Mouse (Mus musculus) cortical plate, adult 2 months (tissue): ENCODE results near the gene Grm1. TPM values are rescaled to one million over a fixed set of nuclear protein-coding genes. Genes with fewer than 3 reads are reported as not detected.

Source experiments
- H3K27ac ChIP-seq: fragments of 200-500 bp; 2 replicates; pipeline ENCODE4 v1.5.1; 2012; ENCODE audit warnings: low read length, control low read depth, inconsistent platforms; ENCODE audit not compliant: insufficient read depth
- H3K4me1 ChIP-seq: fragments of 200-500 bp; 2 replicates; pipeline ENCODE4 v1.6.1; 2011; ENCODE audit warnings: low read length; ENCODE audit not compliant: control insufficient read depth, insufficient read depth
- H3K4me3 ChIP-seq: fragments of 200-500 bp; 2 replicates; pipeline ENCODE4 v1.5.1; 2011; ENCODE audit warnings: mild to moderate bottlenecking, low read length, control low read depth; ENCODE audit not compliant: insufficient read depth
- CTCF ChIP-seq: fragments of 200-500 bp; IDR thresholded peaks from 2 replicates; pipeline ENCODE4 v1.5.1; 2011; ENCODE audit warnings: mild to moderate bottlenecking, control low read depth, low read length; ENCODE audit not compliant: insufficient read depth; ENCODE audit errors: extremely low read depth
- POLR2A ChIP-seq: fragments of 200-500 bp; IDR thresholded peaks from 2 replicates; pipeline ENCODE4 v1.6.1; 2011; ENCODE audit warnings: mild to moderate bottlenecking, low read length, control low read depth; ENCODE audit not compliant: insufficient read depth; ENCODE audit errors: extremely low read depth
- polyA plus RNA-seq: library from polyadenylated mRNA; depleted of rRNA; stranded (reverse); fragments of >200 nt; gene quantifications from 2 replicates; pipeline ENCODE4 v1.2.3, GENCODE M21; 2012

The Grm1 gene
- polyA plus RNA-seq, 1 experiment: 14.4 TPM

DNA sequence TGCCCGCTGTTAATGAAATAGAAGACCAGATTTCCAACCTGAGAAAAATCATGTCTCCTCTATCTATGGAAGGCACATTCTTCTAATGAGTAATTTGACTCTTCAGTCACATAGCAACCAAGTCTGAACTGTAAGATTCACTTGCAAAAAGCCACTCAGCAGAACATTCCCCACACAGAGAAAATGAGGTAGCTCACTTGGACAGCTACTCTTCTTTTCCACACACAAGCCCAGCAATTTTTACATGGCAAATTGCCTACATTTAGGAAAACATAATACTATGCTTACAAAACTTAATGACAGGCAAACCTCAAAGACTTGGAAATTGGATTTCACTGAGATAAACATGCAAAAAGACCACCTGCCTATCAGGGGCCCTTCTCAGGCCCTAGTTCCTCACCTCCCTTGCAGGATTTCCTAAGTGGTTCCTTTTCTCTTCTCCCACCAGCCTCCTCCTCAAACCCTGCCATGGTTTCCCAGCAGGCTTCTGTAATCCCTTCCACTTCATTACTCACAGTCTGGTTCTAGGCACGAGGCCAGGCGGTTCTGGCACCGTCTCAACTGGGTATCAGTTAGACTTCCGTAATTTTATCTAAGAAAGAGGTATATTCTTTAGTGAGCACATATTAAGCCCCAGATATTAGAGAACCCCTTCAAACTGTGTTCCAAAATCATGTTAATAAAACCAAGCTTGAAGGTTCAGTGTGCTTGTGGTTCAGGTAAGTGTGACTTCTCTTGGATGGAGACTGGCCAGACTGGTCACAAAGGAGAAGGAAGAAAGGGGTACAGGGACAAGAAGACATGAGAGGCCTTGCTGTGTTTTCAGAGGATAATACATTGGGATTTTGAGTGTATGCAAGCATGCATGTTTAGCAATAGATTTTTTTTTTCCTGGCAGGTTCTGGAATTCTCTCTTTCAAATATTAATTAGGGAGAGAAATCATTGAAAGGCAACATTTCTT lies 269.1 kb downstream of the Grm1 start:
- TF ChIP-seq POLR2A (no peak), CTCF (no peak)
- Histone ChIP-seq H3K27ac (0 out of 2 replicates have a peak overlapping the region, but pooled peaks have one; percentile 13), H3K4me1 (peaks cover 1% of the 10 kb centered on the region; the same call in 1 of the 2 replicates), H3K4me3 (no peak overlapping the region)

DNA sequence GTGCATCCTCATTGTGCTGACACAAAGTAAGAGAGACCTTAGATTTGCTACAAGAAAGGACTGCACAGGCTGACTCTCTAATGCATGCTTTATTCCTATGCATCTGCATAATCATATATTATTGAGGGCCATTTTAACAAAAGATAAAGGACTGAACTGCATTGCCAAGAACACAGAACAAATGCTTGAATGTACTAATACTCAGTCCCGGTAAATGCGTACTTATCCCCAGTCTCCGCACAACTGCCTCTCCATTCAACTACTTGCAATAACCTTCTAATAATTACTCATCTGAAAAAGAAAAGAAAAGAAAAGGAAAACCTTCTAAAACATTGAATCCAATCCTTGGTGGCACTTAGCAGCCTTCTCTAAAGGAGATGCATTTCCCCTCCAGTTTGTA lies 272.4 kb downstream of the Grm1 start:
- H3K4me1 ChIP-seq: peaks cover 1% of the 10 kb centered on the region; the same call in 1 of the 2 replicates
- H3K4me3 ChIP-seq: no peak overlapping the region
- H3K27ac ChIP-seq: no peak overlapping the region
- TF ChIP-seq POLR2A (no peak), CTCF (no peak)

DNA sequence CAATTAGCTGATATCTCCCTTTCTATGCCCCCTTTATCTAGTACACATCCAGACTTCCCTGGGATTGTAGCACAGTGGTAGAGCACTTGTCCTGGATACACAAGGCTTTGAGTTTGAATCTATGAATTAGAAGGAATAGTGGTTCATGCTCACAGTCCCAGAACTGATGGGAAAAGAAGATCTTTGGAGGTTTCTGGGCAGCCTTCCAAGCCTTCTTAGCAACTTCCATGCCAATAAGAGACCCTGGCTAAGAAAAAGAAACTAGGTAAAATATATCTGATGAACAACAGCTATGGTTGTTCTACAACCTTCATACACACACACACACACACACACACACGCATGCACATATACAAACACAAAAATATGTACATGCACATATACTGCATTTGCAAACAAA lies 286.8 kb downstream of the Grm1 start:
- no peak for TF ChIP-seq CTCF
- no peak for TF ChIP-seq POLR2A
- no peak overlapping the region for H3K4me3 ChIP-seq
- H3K4me1 ChIP-seq: no peaks in the 10 kb centered on the region
- no peak overlapping the region for H3K27ac ChIP-seq

DNA sequence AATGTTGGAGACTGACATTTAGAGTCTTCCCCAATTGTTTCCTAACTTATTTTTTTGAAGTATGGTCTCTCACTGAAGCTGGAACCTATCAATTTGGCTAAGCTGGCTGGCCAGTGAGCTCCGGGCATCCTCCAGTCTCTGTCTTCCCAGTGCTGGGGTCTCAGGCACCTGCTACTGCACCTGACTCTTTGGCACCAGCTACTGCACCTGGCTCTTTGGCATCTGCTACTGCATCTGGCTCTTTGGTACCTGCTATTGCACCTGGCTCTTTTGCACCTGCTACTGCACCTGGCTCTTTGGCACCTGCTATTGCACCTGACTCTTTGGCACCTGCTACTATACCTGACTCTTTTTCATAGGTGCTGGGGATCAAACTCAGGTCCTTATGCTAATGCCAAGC lies 291.7 kb downstream of the Grm1 start:
- Histone ChIP-seq H3K27ac (no peak overlapping the region), H3K4me1 (no peaks in the 10 kb centered on the region)

DNA sequence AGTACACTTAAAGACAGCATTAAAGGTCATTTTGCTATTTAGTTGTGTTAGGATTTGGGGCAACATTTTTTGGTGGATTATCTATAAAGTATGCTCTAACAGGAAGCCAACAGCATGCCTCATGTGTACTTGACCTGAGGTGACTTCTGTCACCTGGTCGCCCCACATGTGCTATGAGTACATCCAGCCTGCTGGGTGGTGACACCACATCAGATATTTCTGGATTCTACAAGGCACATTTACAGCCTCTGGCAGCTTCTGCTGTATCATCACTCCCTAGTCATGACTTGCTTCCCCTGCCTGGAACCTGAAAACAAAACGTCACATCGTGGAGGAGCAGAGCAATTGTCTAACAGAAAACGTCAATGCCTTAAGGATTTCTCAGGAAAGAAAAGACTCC lies 292.2 kb downstream of the Grm1 start:
- TF ChIP-seq POLR2A: no peak
- TF ChIP-seq CTCF: no peak
- Histone ChIP-seq H3K27ac (no peak overlapping the region), H3K4me3 (no peak overlapping the region), H3K4me1 (no peaks in the 10 kb centered on the region)

More for the DNA sequence above, 291.7 kb downstream of the Grm1 start:
- TF ChIP-seq CTCF: no peak
- TF ChIP-seq POLR2A: no peak
- H3K4me3 ChIP-seq: no peak overlapping the region

DNA sequence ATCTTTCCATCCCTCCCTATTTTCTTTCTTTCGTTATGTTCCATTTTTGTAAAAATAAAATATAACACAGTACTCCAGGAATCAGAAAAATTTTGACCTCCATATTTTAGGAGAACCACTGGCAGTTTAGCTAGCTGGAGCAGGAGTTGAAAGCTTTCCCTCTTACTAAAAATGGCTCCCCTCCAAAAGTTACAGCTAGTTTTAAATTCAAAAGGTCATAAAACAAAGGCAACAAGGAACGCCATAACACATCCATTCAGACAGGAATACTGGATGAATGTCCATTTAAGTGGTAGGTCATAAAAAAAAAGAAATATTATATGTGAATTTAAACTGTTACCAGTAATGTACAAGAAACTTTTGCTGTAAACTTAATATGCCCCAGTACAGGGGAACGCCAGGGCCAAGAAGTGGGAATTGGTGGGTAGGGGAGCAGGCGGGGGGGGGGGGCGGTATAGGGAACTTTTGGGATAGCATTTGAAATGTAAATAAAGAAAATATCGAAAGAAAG lies 294.2 kb downstream of the Grm1 start:
- TF ChIP-seq POLR2A (no peak), CTCF (no peak)
- no peak overlapping the region for H3K4me3 ChIP-seq
- H3K4me1 ChIP-seq: no peaks in the 10 kb centered on the region
- H3K27ac ChIP-seq: no peak overlapping the region

DNA sequence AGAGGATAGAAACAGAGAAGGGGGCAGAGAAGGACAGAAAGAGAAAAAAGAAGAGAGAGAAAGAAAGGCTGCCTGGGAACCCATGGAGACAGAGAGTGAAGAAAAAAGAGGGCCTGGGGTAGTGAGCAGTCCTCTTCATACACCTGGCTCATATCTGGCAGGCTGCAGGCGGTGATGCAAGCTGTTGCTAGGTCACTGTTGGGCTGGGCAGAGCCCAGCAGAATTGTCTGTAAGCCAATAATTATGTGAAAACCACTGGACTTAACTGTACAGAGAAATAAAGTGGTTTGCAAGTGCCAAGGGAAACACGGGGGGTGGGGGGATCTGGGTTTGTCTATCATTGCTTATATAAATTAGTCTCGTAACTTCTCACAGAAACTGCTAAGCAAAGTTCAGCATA lies 297.0 kb downstream of the Grm1 start:
- H3K27ac ChIP-seq: no peak overlapping the region
- H3K4me1 ChIP-seq: no peaks in the 10 kb centered on the region
- no peak overlapping the region for H3K4me3 ChIP-seq
- TF ChIP-seq POLR2A (no peak), CTCF (no peak)

DNA sequence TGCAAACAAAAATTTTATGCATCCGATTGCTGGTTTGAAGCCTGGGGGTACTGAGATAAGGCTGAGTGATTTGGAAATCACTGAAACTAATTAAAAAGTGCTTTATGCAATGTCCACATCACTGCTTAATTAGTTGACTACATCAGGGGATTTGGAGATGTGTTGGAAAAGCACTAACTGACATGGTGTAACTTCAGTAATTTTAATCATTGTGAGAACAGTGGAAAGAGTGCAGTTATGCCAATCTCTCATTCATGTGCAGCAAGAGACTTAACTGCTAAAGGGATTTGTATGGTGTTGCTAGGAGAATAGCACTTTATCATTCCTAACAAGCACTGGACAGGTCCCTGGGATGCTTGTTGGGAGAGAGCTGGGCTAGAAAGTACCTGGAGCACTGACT lies 307.3 kb downstream of the Grm1 start:
- no peak for TF ChIP-seq CTCF
- no peak for TF ChIP-seq POLR2A
- Histone ChIP-seq H3K4me1 (no peaks in the 10 kb centered on the region), H3K27ac (no peak overlapping the region), H3K4me3 (no peak overlapping the region)

DNA sequence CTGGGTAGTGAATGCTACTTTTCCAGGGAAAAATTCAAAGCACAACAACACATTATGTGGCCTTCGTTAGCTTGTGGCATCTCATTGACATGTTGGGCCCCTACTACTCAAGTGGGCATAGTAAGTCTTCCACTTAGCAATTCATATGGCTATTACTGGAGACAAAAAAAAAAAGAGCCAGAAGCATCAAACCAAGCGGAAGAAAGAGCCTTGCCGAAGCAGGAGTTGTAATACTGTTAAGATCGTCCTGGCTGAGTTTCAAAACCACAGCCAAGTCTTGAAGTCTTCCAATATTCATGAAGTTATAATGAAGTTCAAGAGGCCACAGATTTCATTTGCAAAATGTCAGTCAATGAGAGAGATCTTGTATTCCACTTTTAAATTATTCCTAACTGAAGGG lies 319.1 kb downstream of the Grm1 start:
- no peak overlapping the region for H3K4me3 ChIP-seq
- TF ChIP-seq POLR2A: no peak
- no peak for TF ChIP-seq CTCF

DNA sequence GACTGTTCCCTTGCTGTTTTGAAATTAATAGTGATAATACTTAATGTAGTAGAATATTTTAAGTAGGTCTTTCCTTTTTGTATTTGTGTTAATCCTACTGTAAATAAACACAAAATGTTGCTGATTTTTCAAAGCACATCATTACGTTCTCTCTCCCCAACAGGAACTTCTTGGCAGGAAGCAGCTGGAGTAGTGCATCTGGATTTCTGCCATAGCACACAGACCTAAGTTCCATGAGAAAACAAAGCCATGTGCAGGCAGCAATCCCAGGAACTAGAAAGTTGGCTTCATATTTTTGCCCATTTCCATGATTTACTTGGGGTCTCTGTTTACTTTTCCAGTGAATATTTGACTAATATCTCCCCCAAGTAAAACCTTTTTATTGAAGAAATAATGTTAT lies 320.9 kb downstream of the Grm1 start:
- TF ChIP-seq POLR2A (no peak), CTCF (no peak)
- H3K4me1 ChIP-seq: no peaks in the 10 kb centered on the region
- H3K4me3 ChIP-seq: no peak overlapping the region
- no peak overlapping the region for H3K27ac ChIP-seq

More for the DNA sequence above, 319.1 kb downstream of the Grm1 start:
- Histone ChIP-seq H3K4me1 (no peaks in the 10 kb centered on the region), H3K27ac (no peak overlapping the region)
